Mouse (Mus musculus) limb, embryonic 10.5 days (tissue): ENCODE measurements around the gene Daglb. TPM values are rescaled to one million over a fixed set of nuclear protein-coding genes. Genes with fewer than 3 reads are reported as not detected.

Experiments
- DNase-seq: peaks from one replicate; pipeline ENCODE4 v3.0.0-alpha.2; 2017; ENCODE audit warnings: low spot score
- H3K27ac ChIP-seq: fragments of 300-500 bp; sonication (generic); 2 replicates; pipeline ENCODE4 v1.5.1; 2016; ENCODE audit warnings: mild to moderate bottlenecking
- H3K27me3 ChIP-seq: fragments of 300-500 bp; sonication (generic); 2 replicates; pipeline ENCODE4 v1.6.1; 2016; ENCODE audit warnings: low read depth, mild to moderate bottlenecking; ENCODE audit not compliant: poor library complexity, severe bottlenecking
- H3K36me3 ChIP-seq: fragments of 300-500 bp; sonication (generic); 2 replicates; pipeline ENCODE4 v1.6.1; 2016; ENCODE audit warnings: mild to moderate bottlenecking, moderate library complexity
- H3K4me1 ChIP-seq: fragments of 300-500 bp; sonication (generic); 2 replicates; pipeline ENCODE4 v1.6.1; 2016
- H3K4me3 ChIP-seq: fragments of 300-500 bp; sonication (generic); 2 replicates; pipeline ENCODE4 v1.5.1; 2016; ENCODE audit warnings: mild to moderate bottlenecking, moderate library complexity
- H3K9me3 ChIP-seq: fragments of 300-500 bp; sonication (generic); replicated peaks from 2 replicates; pipeline ENCODE4 v1.6.1; 2016; ENCODE audit warnings: mild to moderate bottlenecking
- WGBS: fragments of 180-500 bp; shearing (Covaris S2); methylation state at CpG from one replicate; pipeline ENCODE4 v1.1.7; 2016; 5-methylcytosine and 5-hydroxymethylcytosine counted together
- polyA plus RNA-seq: library from polyadenylated mRNA; unstranded; fragments of >200 nt; fragmentation: Nextera tagmentation; extraction: Ambion mirVana; gene quantifications from 2 replicates; pipeline ENCODE4 v1.2.1, GENCODE M21; 2016

Daglb gene
- polyA plus RNA-seq, 1 experiment from 2014 or later = 10.5 TPM

DNA sequence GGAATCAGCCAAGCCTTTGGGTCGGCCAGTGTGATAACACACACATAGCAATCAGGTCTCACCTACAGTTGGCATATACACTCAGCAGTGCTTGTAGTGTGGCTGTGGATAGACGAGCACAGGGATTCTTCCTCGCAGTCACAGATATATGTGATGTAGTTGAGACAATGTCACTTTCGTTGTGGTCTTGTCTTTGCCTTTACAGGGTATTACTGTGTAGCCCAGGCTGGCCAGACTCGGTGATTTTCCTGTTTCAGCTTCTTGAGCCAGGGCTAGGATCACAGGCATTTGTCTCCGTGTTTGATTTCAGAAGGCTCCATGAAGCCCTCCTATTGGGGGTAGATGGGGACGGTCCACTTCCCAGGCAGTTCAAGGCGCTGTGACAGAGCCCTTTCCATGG lies 5.2 kb downstream of the Daglb start:
- no peak overlapping the region for H3K4me3 ChIP-seq
- 94% methylated on average over 8 of the region's 8 CpGs for WGBS
- DNase-seq = no peak
- H3K9me3 ChIP-seq = no peaks in the 10 kb centered on the region
- 0 out of 2 replicates have a peak, but pooled peaks cover 6% of the 10 kb centered on the region for H3K27me3 ChIP-seq
- H3K4me1 ChIP-seq = peaks cover 12% of the 10 kb centered on the region
- peaks cover 73% of the 10 kb centered on the region for H3K36me3 ChIP-seq
- H3K27ac ChIP-seq = no peak overlapping the region

- H3K4me1 ChIP-seq = peaks cover 4% of the 10 kb centered on the region; the same call in 1 of the 2 replicates
- H3K27ac ChIP-seq = no peak overlapping the region
- no peaks in the 10 kb centered on the region for H3K9me3 ChIP-seq
- WGBS = 91% methylated on average over 15 of the region's 15 CpGs
- 0 out of 2 replicates have a peak, but pooled peaks cover 2% of the 10 kb centered on the region for H3K27me3 ChIP-seq
- peaks cover 83% of the 10 kb centered on the region for H3K36me3 ChIP-seq
- DNase-seq = no peak
- H3K4me3 ChIP-seq = no peak overlapping the region
These were observed 6.2 kb downstream of the Daglb start for GRCm38 (mm10) chr5:143470421-143471164.

- Histone ChIP-seq H3K27me3 (no peaks in the 10 kb centered on the region), H3K4me3 (no peak overlapping the region), H3K27ac (no peak overlapping the region), H3K4me1 (no peaks in the 10 kb centered on the region), H3K36me3 (peaks cover 88% of the 10 kb centered on the region), H3K9me3 (no peaks in the 10 kb centered on the region)
- DNase-seq = no peak
- WGBS = 96% methylated on average over 3 of the region's 3 CpGs
These were observed 6.8 kb downstream of the Daglb start for GRCm38 (mm10) chr5:143471165-143471546.

DNA sequence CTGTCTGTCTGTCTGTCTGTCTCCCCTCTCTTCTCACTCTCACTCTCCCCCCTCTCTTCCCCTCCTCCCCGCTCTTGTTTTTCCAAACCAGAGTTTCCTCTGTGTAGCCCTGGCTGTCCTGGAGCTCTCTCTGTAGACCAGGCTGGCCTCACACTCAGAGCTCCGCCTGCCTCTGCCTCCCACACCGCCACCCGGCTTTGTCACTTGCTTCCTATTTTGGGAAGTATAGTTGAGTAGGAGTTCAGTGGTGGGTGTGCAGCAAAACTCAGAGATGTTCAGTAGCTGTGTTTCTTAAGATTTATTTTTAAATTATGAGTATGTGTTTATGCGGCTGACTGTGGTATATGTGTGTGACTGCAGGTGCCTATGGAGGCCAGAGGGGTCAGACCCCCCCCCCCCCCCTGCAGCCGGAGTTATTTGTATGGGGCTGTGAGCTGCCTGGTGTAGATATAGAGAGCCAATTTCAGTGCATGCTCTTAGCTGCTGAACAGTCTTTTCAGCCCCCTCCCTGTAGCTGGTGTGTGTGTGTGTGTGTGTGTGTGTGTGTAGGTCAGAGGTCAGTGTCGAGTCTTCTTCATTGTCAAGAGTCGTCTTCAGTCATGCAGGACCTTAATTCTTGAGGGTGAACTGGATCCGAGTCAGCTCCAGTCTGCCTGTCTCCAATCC lies 7.7 kb downstream of the Daglb start:
- no peak overlapping the region for H3K27ac ChIP-seq

DNA sequence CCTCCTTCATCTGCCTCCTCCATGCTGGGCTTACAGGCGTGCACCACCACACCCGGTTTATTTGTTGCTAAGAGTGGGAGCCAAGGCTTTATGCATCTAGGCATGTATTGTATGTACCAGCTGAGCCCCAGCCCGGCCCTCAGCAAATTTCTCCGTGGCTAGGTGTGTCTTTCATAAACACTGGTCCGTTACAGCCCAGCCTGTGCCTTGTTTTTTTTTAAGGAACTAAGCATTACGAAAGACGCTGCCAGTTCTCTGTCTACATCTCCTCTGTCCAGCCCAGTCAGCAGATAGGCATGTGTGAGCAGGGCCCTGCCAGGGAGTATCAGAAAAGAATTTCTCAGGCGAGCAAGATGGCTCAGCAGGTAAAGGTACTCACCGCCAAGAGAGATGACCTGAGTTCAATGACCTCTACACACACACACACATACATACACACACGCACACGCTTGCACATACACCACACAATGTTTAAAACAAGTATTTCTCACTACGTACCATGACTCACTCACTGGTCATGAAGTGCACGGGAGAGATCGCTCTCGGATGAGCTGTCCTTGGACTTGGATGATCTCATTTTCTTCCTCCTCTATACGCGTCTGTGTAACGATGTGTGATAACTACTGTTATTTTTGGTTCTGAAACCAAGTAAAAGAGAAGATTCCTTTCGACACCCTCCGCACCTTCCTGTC lies 10.9 kb downstream of the Daglb start:
- peaks cover 94% of the 10 kb centered on the region for H3K36me3 ChIP-seq
- no peaks in the 10 kb centered on the region for H3K27me3 ChIP-seq
- no peaks in the 10 kb centered on the region for H3K4me1 ChIP-seq
- H3K9me3 ChIP-seq = no peaks in the 10 kb centered on the region
- WGBS = 95% methylated on average over 20 of the region's 20 CpGs
- no peak for DNase-seq
- no peak overlapping the region for H3K4me3 ChIP-seq
- H3K27ac ChIP-seq = no peak overlapping the region

More for the DNA sequence above, 7.7 kb downstream of the Daglb start:
- 84% methylated on average over 8 of the region's 9 CpGs for WGBS
- Histone ChIP-seq H3K36me3 (peaks cover 94% of the 10 kb centered on the region), H3K9me3 (no peaks in the 10 kb centered on the region), H3K27me3 (no peaks in the 10 kb centered on the region), H3K4me3 (no peak overlapping the region), H3K4me1 (no peaks in the 10 kb centered on the region)
- no peak for DNase-seq

DNA sequence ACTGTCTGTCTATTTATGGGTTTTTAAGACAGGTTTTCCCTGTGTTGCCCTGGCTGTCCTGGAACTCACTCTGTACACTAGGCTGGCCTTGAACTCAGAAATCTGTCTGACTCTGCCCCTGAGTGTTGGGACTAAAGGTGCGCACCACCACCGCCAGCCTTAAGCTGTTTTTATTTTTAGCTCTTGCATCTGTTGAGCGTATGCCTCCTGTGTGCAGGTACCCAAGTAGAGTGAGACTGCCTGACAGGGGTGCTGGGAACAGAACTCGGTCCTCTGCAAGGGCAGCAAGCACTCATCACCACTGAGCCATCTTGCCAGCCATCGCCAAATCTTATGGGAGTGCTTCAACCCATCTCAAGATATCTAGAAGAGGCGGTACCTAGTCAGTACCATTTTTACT lies 11.6 kb downstream of the Daglb start:
- H3K4me1 ChIP-seq = no peaks in the 10 kb centered on the region
- H3K36me3 ChIP-seq = peaks cover 93% of the 10 kb centered on the region
- H3K27me3 ChIP-seq = no peaks in the 10 kb centered on the region
- H3K27ac ChIP-seq = no peak overlapping the region
- 95% methylated on average over 6 of the region's 6 CpGs for WGBS
- no peak for DNase-seq
- no peaks in the 10 kb centered on the region for H3K9me3 ChIP-seq
- H3K4me3 ChIP-seq = no peak overlapping the region

GRCm38 (mm10) chr5:143477901-143478300 lies 13.5 kb downstream of the Daglb start:
- Histone ChIP-seq H3K27me3 (no peaks in the 10 kb centered on the region), H3K36me3 (peaks cover 91% of the 10 kb centered on the region), H3K27ac (no peak overlapping the region), H3K9me3 (no peaks in the 10 kb centered on the region), H3K4me1 (no peaks in the 10 kb centered on the region), H3K4me3 (no peak overlapping the region)
- WGBS = 93% methylated on average over 3 of the region's 3 CpGs
- no peak for DNase-seq

GRCm38 (mm10) chr5:143484955-143485354 lies 20.6 kb downstream of the Daglb start:
- no peak for DNase-seq
- peaks cover 85% of the 10 kb centered on the region for H3K36me3 ChIP-seq
- WGBS = 86% methylated on average over 5 of the region's 5 CpGs

GRCm38 (mm10) chr5:143487193-143487592 lies 22.8 kb downstream of the Daglb start:
- Histone ChIP-seq H3K4me1 (no peaks in the 10 kb centered on the region), H3K4me3 (no peak overlapping the region), H3K9me3 (no peaks in the 10 kb centered on the region), H3K27ac (no peak overlapping the region), H3K27me3 (no peaks in the 10 kb centered on the region), H3K36me3 (peaks cover 89% of the 10 kb centered on the region)
- no peak for DNase-seq
- WGBS = 93% methylated on average over 10 of the region's 10 CpGs

More at GRCm38 (mm10) chr5:143484955-143485354, 20.6 kb downstream of the Daglb start:
- H3K4me1 ChIP-seq = no peaks in the 10 kb centered on the region
- no peak overlapping the region for H3K27ac ChIP-seq
- H3K9me3 ChIP-seq = no peaks in the 10 kb centered on the region
- H3K4me3 ChIP-seq = no peak overlapping the region
- no peaks in the 10 kb centered on the region for H3K27me3 ChIP-seq

- Histone ChIP-seq H3K4me1 (no peaks in the 10 kb centered on the region), H3K9me3 (no peaks in the 10 kb centered on the region), H3K27ac (no peak overlapping the region), H3K4me3 (no peak overlapping the region), H3K27me3 (no peaks in the 10 kb centered on the region), H3K36me3 (peaks cover 88% of the 10 kb centered on the region)
- WGBS = 93% methylated on average over 5 of the region's 5 CpGs
- DNase-seq = no peak
These were observed 23.6 kb downstream of the Daglb start for GRCm38 (mm10) chr5:143487998-143488397.

GRCm38 (mm10) chr5:143489749-143490342 lies 25.5 kb downstream of the Daglb start:
- peaks cover 86% of the 10 kb centered on the region for H3K36me3 ChIP-seq
- no peaks in the 10 kb centered on the region for H3K27me3 ChIP-seq
- H3K4me1 ChIP-seq = no peaks in the 10 kb centered on the region
- no peak for DNase-seq
- WGBS = 91% methylated on average over 14 of the region's 14 CpGs
- no peak overlapping the region for H3K4me3 ChIP-seq
- H3K9me3 ChIP-seq = no peaks in the 10 kb centered on the region
- no peak overlapping the region for H3K27ac ChIP-seq

- H3K4me3 ChIP-seq = no peak overlapping the region
- H3K36me3 ChIP-seq = peaks cover 80% of the 10 kb centered on the region
- WGBS = 94% methylated on average over 4 of the region's 4 CpGs
- H3K9me3 ChIP-seq = no peaks in the 10 kb centered on the region
- no peak overlapping the region for H3K27ac ChIP-seq
- DNase-seq = no peak
- no peaks in the 10 kb centered on the region for H3K4me1 ChIP-seq
- H3K27me3 ChIP-seq = no peaks in the 10 kb centered on the region
These were observed 27.4 kb downstream of the Daglb start for GRCm38 (mm10) chr5:143491736-143492135.

DNA sequence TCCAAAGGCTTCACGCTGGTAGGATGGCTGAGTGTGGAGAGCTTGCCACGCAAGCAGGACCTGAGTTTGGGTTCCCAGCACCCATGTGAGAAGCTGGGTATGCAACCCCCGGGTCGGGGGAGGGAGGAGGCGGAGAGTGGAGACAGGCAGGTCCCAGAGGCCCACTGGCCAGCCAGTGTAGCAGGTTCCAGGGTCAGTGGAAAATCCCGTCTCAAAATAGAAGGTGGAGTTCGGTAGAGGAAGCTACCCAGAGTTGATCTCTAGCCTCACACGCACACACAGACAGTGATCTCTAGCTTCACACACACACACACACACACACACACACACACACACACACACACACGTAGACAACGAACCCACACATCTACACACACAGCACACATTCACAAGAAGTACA lies 28.8 kb downstream of the Daglb start:
- no peaks in the 10 kb centered on the region for H3K9me3 ChIP-seq
- DNase-seq = no peak
- H3K27me3 ChIP-seq = no peaks in the 10 kb centered on the region
- 93% methylated on average over 10 of the region's 10 CpGs for WGBS
- peaks cover 68% of the 10 kb centered on the region for H3K36me3 ChIP-seq
- no peaks in the 10 kb centered on the region for H3K4me1 ChIP-seq
- no peak overlapping the region for H3K4me3 ChIP-seq
- H3K27ac ChIP-seq = no peak overlapping the region
